Mouse (Mus musculus) embryonic facial prominence, embryonic 11.5 days (tissue): ENCODE measurements around the gene Pxdn. TPM values are rescaled to one million over a fixed set of nuclear protein-coding genes. Genes with fewer than 3 reads are reported as not detected.

Experiments
- ATAC-seq: fragments of 200-750 bp; cut with Nextera tagmentation; replicated peaks from 2 replicates; pipeline ENCODE4 v1.8.0; 2017; ENCODE audit warnings: low read depth; ENCODE audit not compliant: insufficient number of reproducible peaks, low FRiP score, low TSS enrichment
- DNase-seq: peaks from one replicate; pipeline ENCODE4 v3.0.0-alpha.2; 2015; ENCODE audit warnings: low spot score
- H3K27ac ChIP-seq: fragments of 300-500 bp; sonication (generic); replicated peaks from 2 replicates; pipeline ENCODE4 v1.5.1; 2014; ENCODE audit warnings: mild to moderate bottlenecking, low read depth, low read length, control low read depth
- H3K27me3 ChIP-seq: fragments of 300-500 bp; sonication (generic); 2 replicates; pipeline ENCODE4 v1.6.1; 2014; ENCODE audit warnings: mild to moderate bottlenecking, low read length, moderate library complexity, mixed read lengths; ENCODE audit not compliant: control insufficient read depth, insufficient read depth
- H3K36me3 ChIP-seq: fragments of 300-500 bp; sonication (generic); replicated peaks from 2 replicates; pipeline ENCODE4 v1.6.1; 2014; ENCODE audit warnings: low read depth, mild to moderate bottlenecking, low read length, moderate library complexity, mixed read lengths; ENCODE audit not compliant: control insufficient read depth, insufficient read depth
- H3K4me1 ChIP-seq: fragments of 300-500 bp; sonication (generic); 2 replicates; pipeline ENCODE4 v1.6.1; 2014; ENCODE audit warnings: low read length, mixed read lengths; ENCODE audit not compliant: control insufficient read depth, insufficient read depth
- H3K4me2 ChIP-seq: fragments of 300-500 bp; sonication (generic); 2 replicates; pipeline ENCODE4 v1.6.1; 2014; ENCODE audit warnings: low read depth, mild to moderate bottlenecking, control low read depth, low read length, moderate library complexity
- H3K4me3 ChIP-seq: fragments of 300-500 bp; sonication (generic); 2 replicates; pipeline ENCODE4 v1.5.1; 2014; ENCODE audit warnings: low read depth, low read length, control low read depth
- H3K9ac ChIP-seq: fragments of 300-500 bp; sonication (generic); replicated peaks from 2 replicates; pipeline ENCODE4 v1.6.1; 2014; ENCODE audit warnings: mild to moderate bottlenecking, control low read depth, low read length
- H3K9me3 ChIP-seq: fragments of 300-500 bp; sonication (generic); replicated peaks from 2 replicates; pipeline ENCODE4 v1.6.1; 2016; ENCODE audit warnings: mild to moderate bottlenecking, low read length, inconsistent platforms, mixed read lengths; ENCODE audit not compliant: control insufficient read depth
- WGBS: fragments of 180-500 bp; shearing (Covaris S2); extraction: QIAGEN DNeasy Blood & Tissue Kit; methylation state at CpG from one replicate; pipeline ENCODE4 v1.1.7; 2014; 5-methylcytosine and 5-hydroxymethylcytosine counted together
- polyA plus RNA-seq: library from polyadenylated mRNA; unstranded; fragments of >200 nt; fragmentation: Nextera tagmentation; extraction: Ambion mirVana; gene quantifications from 2 replicates; pipeline ENCODE4 v1.2.1, GENCODE M21; 2014

Gene Pxdn
- polyA plus RNA-seq, 1 experiment from 2014 or later: 110 TPM

DNA sequence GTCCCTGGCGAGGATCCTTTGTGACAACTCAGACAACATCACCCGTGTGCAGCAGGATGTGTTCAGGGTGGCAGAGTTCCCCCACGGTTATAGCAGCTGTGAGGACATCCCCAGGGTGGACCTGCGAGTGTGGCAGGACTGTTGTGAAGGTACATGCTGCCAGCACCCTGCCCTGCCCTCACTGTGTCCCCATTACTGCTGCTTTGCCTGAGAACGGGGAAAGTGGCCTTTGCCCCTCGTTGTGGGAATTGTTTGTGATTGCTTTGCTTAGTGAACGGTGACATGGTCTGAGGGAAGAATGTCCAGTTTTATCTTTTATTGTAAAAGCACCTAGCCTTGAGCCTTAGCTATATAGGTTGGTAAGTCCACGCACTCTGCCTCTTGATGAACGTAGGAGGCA is 69.2 kb downstream of the Pxdn start:
- no peaks in the 10 kb centered on the region for H3K4me1 ChIP-seq
- 86% methylated on average over 9 of the region's 9 CpGs for WGBS
- no peak overlapping the region for H3K4me2 ChIP-seq
- H3K9ac ChIP-seq: no peak overlapping the region
- peaks cover 17% of the 10 kb centered on the region for H3K36me3 ChIP-seq
- no peaks in the 10 kb centered on the region for H3K9me3 ChIP-seq
- ATAC-seq (no peak), DNase-seq (no peak)
- H3K27me3 ChIP-seq: no peaks in the 10 kb centered on the region
- no peak overlapping the region for H3K4me3 ChIP-seq
- no peak overlapping the region for H3K27ac ChIP-seq

DNA sequence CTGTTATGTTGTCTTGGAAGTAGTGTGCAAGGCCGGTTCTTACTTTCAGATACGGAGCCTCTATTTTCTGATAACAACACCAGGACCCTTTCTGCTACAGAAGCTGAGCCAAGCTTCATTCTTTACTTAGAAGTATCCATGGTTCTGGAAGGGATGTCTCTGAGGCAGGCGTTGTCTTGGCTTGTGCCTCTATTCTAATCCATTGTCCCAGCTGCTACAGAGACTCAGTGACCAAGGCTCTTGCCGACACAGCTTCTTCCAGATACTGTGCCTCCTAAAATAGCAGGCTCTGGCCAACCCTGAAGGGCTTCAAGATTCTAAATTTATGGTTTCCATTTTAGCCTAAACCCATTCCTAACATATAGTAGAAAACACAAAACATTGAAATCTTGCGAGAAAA is 71.3 kb downstream of the Pxdn start:
- Histone ChIP-seq H3K4me1 (no peaks in the 10 kb centered on the region), H3K4me2 (no peak overlapping the region), H3K9me3 (no peaks in the 10 kb centered on the region), H3K27ac (no peak overlapping the region), H3K4me3 (no peak overlapping the region), H3K36me3 (peaks cover 11% of the 10 kb centered on the region), H3K9ac (no peak overlapping the region), H3K27me3 (no peaks in the 10 kb centered on the region)
- DNase-seq (no peak), ATAC-seq (no peak)
- WGBS: 90% methylated on average over 5 of the region's 5 CpGs

DNA sequence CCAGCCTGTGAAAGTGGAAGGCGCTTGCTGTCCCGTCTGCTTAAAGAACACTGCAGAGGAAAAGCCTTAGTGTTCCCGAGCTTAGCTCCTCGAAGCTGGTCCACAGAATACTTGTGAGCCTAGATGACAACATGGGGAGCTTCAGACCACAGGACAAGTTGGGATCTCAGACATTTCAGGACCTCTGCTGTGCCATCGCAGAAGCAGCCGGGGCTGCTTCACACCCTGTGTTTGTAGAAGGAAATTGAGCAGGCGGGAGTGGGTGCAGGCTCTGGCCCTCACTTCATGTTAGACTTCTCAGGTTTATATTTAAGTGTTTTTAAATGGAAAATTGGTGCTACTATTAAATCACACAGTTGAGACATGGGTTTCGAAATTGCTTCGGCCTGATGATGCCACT is 78.1 kb downstream of the Pxdn start:
- no peak for ATAC-seq
- H3K9me3 ChIP-seq: no peaks in the 10 kb centered on the region
- H3K36me3 ChIP-seq: peaks cover 11% of the 10 kb centered on the region

DNA sequence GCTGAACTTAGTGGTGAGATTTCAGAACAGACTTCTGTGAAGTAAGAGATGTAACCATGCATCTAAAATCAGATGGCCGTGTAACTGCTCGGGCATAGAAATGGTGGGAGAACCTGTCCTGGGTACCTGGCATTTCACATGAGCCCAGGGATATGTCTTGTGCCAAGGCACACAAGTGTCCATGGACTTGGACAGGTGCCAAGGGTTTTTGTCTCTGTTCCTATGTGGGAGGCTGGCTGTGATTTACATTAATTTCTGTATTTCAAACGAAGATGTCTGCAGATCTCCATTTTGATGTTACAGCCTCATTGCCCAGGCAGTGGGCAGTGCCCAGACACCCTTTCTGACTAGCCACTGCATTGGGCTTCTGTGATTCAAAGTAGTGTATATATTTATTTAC is 79.7 kb downstream of the Pxdn start:
- WGBS: 91% methylated on average over 3 of the region's 3 CpGs

More for the DNA sequence above, 78.1 kb downstream of the Pxdn start:
- Histone ChIP-seq H3K4me1 (no peaks in the 10 kb centered on the region), H3K9ac (no peak overlapping the region), H3K4me2 (no peak overlapping the region), H3K27me3 (no peaks in the 10 kb centered on the region), H3K27ac (no peak overlapping the region), H3K4me3 (no peak overlapping the region)
- 90% methylated on average over 9 of the region's 9 CpGs for WGBS
- DNase-seq: no peak

DNA sequence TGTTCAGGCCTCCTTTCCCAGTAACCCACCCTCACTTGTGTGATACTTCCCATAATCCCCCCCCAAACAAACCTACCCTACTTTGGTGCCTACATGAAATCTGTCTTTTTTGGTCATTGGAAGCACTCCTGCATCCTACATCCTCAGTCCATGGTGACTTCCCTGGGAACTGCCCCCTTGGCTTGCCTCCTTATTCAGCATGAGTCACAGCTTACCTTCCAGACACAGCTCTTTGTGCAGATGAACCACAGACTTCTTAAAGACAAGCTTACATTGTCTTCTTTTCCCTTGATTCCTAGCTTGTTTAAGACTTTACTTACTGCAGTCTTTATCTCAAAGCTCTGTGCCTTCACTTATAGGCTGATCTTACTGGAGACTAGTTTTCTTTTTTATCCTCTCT is 83.0 kb downstream of the Pxdn start:
- Histone ChIP-seq H3K9me3 (no peaks in the 10 kb centered on the region), H3K36me3 (no peaks in the 10 kb centered on the region; the same call in 1 of the 2 replicates), H3K4me2 (no peak overlapping the region), H3K4me1 (no peaks in the 10 kb centered on the region), H3K9ac (no peak overlapping the region), H3K27ac (no peak overlapping the region), H3K4me3 (no peak overlapping the region), H3K27me3 (no peaks in the 10 kb centered on the region)
- ATAC-seq: no peak
- no peak for DNase-seq

More for the DNA sequence above, 79.7 kb downstream of the Pxdn start:
- Histone ChIP-seq H3K36me3 (peaks cover 7% of the 10 kb centered on the region), H3K4me2 (no peak overlapping the region), H3K4me1 (no peaks in the 10 kb centered on the region), H3K9ac (no peak overlapping the region), H3K9me3 (no peaks in the 10 kb centered on the region), H3K4me3 (no peak overlapping the region), H3K27ac (no peak overlapping the region), H3K27me3 (no peaks in the 10 kb centered on the region)
- DNase-seq (no peak), ATAC-seq (no peak)

DNA sequence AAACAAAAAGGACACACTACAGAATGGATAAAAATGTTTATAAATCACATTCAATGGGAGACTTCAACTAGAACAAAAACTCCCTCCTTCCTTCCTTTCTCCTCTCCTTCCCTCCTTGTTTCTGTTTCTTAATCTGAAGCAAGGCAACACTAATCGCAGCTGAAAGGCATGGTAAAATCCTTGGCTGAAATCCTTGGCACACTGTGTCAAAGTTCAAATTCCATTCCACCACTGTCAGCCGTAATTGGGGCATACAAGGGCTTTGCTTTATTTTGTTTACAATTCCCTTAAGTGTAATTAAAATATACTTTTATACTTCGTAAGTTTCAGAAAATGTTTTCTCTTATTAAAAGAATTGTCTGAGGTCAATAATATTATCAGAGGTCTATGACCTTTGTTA is 86.1 kb downstream of the Pxdn start:
- H3K9ac ChIP-seq: no peak overlapping the region
- no peak overlapping the region for H3K27ac ChIP-seq
- H3K27me3 ChIP-seq: no peaks in the 10 kb centered on the region
- no peaks in the 10 kb centered on the region for H3K4me1 ChIP-seq
- DNase-seq: no peak
- H3K4me2 ChIP-seq: no peak overlapping the region
- ATAC-seq: no peak
- H3K4me3 ChIP-seq: no peak overlapping the region
- H3K9me3 ChIP-seq: no peaks in the 10 kb centered on the region
- H3K36me3 ChIP-seq: no peaks in the 10 kb centered on the region; the same call in 1 of the 2 replicates
- 18% methylated on average over 3 of the region's 3 CpGs for WGBS

DNA sequence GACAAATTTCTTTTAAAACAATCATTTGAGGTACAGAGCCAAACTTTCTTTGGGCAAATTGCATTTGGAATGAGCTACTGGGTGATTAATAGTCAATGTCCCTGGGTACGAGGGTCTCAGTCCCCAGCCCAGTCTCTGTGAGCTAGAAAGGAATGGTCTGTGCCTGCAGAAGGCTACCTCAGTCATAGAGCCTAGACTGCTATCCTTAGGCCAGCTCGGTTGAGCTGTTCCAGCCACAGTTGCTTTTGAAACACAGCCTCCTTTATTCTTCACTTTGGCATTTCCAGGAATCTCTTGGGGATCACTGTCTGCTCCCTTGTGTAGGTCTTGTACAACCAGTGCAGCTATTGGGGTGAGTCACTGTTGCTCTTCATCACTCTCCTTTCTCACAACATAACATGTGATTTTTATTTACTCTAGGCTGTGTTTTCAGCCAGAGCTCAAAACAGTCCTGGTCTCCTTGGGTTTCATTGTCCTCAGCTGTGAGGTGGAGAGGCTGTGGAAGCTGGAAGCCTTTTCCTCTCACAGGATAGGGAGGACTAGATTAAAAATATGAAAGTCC is 86.9 kb downstream of the Pxdn start:
- no peaks in the 10 kb centered on the region for H3K27me3 ChIP-seq
- H3K9me3 ChIP-seq: no peaks in the 10 kb centered on the region
- no peak for ATAC-seq
- no peaks in the 10 kb centered on the region for H3K4me1 ChIP-seq
- WGBS: 38% methylated on average over 2 of the region's 2 CpGs
- H3K4me2 ChIP-seq: no peak overlapping the region
- H3K4me3 ChIP-seq: no peak overlapping the region
- no peak overlapping the region for H3K27ac ChIP-seq
- H3K9ac ChIP-seq: no peak overlapping the region
- DNase-seq: no peak
- H3K36me3 ChIP-seq: no peaks in the 10 kb centered on the region; the same call in 1 of the 2 replicates

DNA sequence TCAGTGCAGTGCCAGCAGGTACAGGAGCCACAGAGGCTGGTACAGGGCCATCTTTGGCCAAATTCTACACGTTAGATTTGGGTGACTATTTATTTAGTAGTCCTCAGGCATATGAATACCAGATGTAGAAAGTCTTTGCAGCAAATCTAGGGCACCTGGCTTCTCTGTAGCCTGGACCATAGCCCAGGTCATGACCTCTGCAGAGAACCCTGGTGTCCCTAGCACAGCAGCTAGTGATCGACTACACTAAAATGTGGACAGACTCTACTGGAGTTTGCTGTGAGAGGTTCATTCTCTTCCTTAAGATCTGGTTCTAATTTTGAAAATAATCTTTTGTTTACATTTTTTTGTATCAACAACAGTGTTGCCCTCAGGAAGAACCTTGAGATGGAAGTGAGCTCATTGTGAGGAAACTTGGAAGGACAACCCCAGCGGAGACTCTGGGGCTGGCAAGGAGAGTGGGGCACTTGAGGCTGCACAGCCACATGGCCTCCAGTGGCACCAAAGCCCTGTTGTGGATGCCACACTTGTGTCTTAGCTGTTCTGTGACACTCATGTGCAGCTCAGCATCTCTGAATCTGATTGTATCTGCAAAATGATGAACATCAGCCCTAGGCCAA is 90.4 kb downstream of the Pxdn start:
- Histone ChIP-seq H3K27me3 (no peaks in the 10 kb centered on the region), H3K4me3 (no peak overlapping the region), H3K9ac (no peak overlapping the region), H3K4me2 (no peak overlapping the region), H3K4me1 (no peaks in the 10 kb centered on the region), H3K9me3 (no peaks in the 10 kb centered on the region), H3K27ac (no peak overlapping the region), H3K36me3 (no peaks in the 10 kb centered on the region)
- WGBS: 37% methylated on average over 3 of the region's 3 CpGs
- ATAC-seq (no peak), DNase-seq (no peak)
